Mouse (Mus musculus): ENCODE measurements around the gene Xiap. TPM values are rescaled to one million over a fixed set of nuclear protein-coding genes. Genes with fewer than 3 reads are reported as not detected.
A peak's percentile ranks its signal among the peaks of the same experiment; 100 is the strongest.
"Not testable (repeated sequence)": the region's sequence is repeated elsewhere in the genome, so short reads cannot be mapped to it uniquely, and the experiment has no call there.

Xiap gene
- polyA plus RNA-seq (2015; fragmentation: Nextera tagmentation; extraction: Ambion mirVana): 12.0 TPM in 2 replicates

DNA sequence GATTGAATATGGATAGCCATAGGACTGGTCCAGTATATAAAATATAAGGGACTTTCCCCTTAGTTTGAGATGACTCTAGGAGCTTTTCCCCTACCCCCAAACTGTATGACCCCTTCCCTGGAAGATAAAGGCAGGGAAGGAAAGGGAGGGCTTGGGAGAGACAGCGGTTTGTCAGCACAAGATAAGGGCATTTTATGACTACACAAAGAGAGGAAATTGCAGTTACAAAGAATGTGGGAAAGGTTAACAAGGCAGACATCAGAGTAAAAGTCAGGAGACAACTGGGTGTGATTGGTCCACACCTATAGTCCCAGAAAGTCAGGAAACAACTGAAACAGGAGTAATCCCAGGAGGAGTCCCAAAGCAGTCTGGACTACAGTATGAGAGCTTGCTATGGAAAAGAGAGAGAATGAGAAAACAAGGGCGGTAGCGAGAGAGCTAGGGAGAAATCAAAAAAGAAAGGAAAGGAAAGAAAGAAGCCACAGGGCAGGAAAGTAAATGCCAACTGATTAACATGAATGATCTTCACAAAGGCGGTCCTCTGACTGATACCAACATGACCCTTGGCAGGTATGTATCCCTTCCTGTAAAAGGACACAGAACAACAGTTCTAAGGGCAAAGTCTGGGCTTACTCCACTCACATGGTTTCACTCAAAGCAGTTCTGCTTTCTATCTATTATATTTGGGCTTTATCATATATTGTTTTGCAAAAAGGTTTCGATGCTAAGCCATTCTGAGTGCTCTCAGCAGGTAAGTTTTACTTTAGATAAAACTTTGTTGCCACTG, at the start of gene Xiap:
Gene Xiap, plus strand, starts transcription at position 398 of the 787 bp plus-strand sequence.
- 84% methylated on average over 5 of the region's 5 CpGs for WGBS

DNA sequence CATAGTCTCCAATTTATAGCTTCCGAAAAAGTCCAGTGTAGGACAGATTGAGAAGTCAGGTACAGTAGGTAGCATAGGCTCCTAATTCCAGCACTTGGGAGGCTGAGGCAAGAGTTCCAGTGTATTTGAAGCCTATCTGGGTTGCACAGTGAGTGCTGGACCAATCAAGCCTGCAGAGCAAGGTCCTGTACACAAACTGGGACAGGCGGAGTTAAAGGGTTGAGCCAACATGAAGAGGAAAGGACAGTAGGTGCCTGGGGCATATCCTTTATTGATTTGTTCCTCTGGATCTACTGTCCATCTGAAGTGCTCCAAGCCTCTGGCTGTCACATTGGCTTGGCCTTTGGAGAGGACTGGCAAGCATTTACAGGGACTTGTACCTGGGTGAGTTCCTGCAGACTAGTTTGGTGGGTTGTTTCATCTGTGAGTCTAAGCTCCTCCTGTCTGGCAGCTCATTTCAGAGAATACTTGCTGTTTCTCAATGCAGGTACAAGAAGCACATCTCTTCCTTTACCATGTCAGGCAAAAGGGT, 46.7 kb upstream of the Xiap start:
- Histone ChIP-seq H3K27me3 (no peaks in the 10 kb centered on the region), H3K4me2 (no peak overlapping the region), H3K4me3 (no peak overlapping the region), H3K36me3 (ENCODE audit: poor library complexity, severe bottlenecking) (no peaks in the 10 kb centered on the region), H3K4me1 (no peaks in the 10 kb centered on the region), H3K9me3 (replicated peaks) (no peaks in the 10 kb centered on the region), H3K9ac (no peak overlapping the region), H3K27ac (no peak overlapping the region)
- 85% methylated on average over 2 of the region's 2 CpGs for WGBS
- ATAC-seq: no peak

More for the DNA sequence above, at the start of gene Xiap:
- Histone ChIP-seq H3K4me1 (no peaks in the 10 kb centered on the region), H3K9ac (no peak within 1 kb of the TSS), H3K27me3 (no peaks in the 10 kb centered on the region), H3K4me2 (no peak within 1 kb of the TSS), H3K27ac (no peak within 1 kb of the TSS), H3K36me3 (ENCODE audit: poor library complexity, severe bottlenecking) (no peaks in the 10 kb centered on the region), H3K9me3 (replicated peaks) (no peaks in the 10 kb centered on the region), H3K4me3 (no peak within 1 kb of the TSS)
- ATAC-seq: no peak

DNA sequence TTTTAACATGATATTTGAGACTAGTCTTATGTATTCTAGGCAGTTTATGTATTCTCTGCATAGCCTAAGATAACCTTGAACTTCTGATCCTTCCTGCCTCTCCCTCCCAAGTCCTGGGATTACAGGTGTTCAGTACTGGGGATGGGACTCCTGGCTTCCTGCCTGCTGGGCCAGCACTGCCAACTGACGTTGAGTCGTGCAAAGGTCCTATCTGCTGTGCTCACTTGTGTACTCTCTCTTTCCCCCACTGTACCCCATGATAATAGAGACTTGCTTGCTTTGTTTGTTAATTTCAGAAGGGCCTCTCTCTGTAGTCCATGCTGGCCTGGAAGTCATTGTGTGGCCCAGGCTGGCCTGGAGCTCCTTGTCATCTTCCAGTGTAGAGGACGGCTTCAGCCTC, 45.7 kb upstream of the Xiap start:
- Histone ChIP-seq H3K9ac (no peak overlapping the region), H3K27me3 (no peaks in the 10 kb centered on the region), H3K9me3 (replicated peaks) (no peaks in the 10 kb centered on the region), H3K4me3 (no peak overlapping the region), H3K4me1 (no peaks in the 10 kb centered on the region), H3K36me3 (ENCODE audit: poor library complexity, severe bottlenecking) (no peaks in the 10 kb centered on the region), H3K4me2 (no peak overlapping the region), H3K27ac (no peak overlapping the region)
- ATAC-seq: no peak
- WGBS: 65% methylated on average over 3 of the region's 3 CpGs

DNA sequence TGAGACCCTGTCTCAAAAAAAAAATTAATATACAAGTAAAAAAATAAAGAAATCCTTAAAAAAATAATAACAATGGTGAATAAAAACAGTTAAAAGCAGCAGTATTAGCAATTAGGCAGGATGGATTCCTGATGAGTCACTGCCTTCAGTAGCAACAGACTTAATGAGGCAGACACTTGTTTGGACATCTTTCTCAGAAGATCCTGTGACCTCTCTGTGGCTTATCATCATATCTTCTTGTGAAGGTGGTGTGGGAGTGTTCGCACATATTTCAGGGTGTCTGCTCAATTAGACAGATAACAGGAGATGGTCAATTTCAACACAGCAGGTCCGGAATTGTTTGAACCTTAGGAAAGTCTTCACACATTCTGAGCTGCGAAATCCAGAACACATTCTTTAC, 45.0 kb upstream of the Xiap start:
- H3K36me3 ChIP-seq (ENCODE audit: poor library complexity, severe bottlenecking): no peaks in the 10 kb centered on the region
- 89% methylated on average over 3 of the region's 3 CpGs for WGBS
- ATAC-seq: no peak
- no peak overlapping the region for H3K9ac ChIP-seq
- no peak overlapping the region for H3K27ac ChIP-seq
- H3K9me3 ChIP-seq (replicated peaks): no peaks in the 10 kb centered on the region
- no peak overlapping the region for H3K4me2 ChIP-seq
- no peaks in the 10 kb centered on the region for H3K27me3 ChIP-seq
- H3K4me3 ChIP-seq: no peak overlapping the region
- H3K4me1 ChIP-seq: no peaks in the 10 kb centered on the region

DNA sequence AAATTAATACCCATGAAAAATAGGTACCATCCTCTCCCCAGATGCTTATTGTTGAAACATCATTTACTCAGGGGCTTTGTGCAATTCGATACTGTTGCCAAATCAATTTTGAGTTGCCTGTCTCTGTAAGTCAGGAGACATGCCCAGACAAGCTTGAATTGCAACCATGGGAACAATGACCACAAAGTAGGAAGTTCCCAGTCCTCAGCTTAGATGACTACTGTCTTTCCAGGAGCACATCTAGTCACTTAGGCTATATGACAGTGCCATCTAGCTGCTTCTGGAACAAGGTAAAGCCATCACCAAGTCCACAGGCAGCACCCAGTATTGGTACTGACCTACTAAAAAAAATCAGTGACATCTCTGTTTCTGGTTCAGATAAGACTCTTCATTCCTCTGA, 41.4 kb upstream of the Xiap start:
- 81% methylated on average over 1 of the region's 1 CpGs for WGBS
- Histone ChIP-seq H3K4me3 (no peak overlapping the region), H3K27me3 (no peaks in the 10 kb centered on the region), H3K4me1 (no peaks in the 10 kb centered on the region), H3K4me2 (no peak overlapping the region), H3K9ac (no peak overlapping the region), H3K27ac (no peak overlapping the region), H3K9me3 (replicated peaks) (no peaks in the 10 kb centered on the region), H3K36me3 (ENCODE audit: poor library complexity, severe bottlenecking) (no peaks in the 10 kb centered on the region)
- ATAC-seq: no peak

- H3K9ac ChIP-seq: no peak overlapping the region
- no peak for ATAC-seq
- no peaks in the 10 kb centered on the region for H3K36me3 ChIP-seq (ENCODE audit: poor library complexity, severe bottlenecking)
- H3K27ac ChIP-seq: no peak overlapping the region
- no peaks in the 10 kb centered on the region for H3K4me1 ChIP-seq
- no peaks in the 10 kb centered on the region for H3K9me3 ChIP-seq (replicated peaks)
- no peak overlapping the region for H3K4me3 ChIP-seq
- no peak overlapping the region for H3K4me2 ChIP-seq
- no peaks in the 10 kb centered on the region for H3K27me3 ChIP-seq
- 82% methylated on average over 2 of the region's 2 CpGs for WGBS
Measured at GRCm38 (mm10) chrX:42019441-42019840, 40.0 kb upstream of the Xiap start.

GRCm38 (mm10) chrX:42025802-42026440, 33.6 kb upstream of the Xiap start:
- not testable (repeated sequence) for ATAC-seq, H3K27me3 ChIP-seq
- 89% methylated on average over 2 of the region's 3 CpGs for WGBS

GRCm38 (mm10) chrX:42026981-42027380, 32.5 kb upstream of the Xiap start:
- not testable (repeated sequence) for H3K9me3 ChIP-seq (replicated peaks); ATAC-seq; H3K36me3 ChIP-seq (ENCODE audit: poor library complexity, severe bottlenecking); H3K4me3 ChIP-seq; H3K4me2 ChIP-seq; H3K4me1 ChIP-seq; H3K27ac ChIP-seq; H3K27me3 ChIP-seq; H3K9ac ChIP-seq
- 71% methylated on average over 2 of the region's 2 CpGs for WGBS

More at GRCm38 (mm10) chrX:42025802-42026440, 33.6 kb upstream of the Xiap start:
- not testable (repeated sequence) for H3K9ac ChIP-seq; H3K4me1 ChIP-seq; H3K4me3 ChIP-seq; H3K4me2 ChIP-seq; H3K27ac ChIP-seq; H3K36me3 ChIP-seq (ENCODE audit: poor library complexity, severe bottlenecking); H3K9me3 ChIP-seq (replicated peaks)

DNA sequence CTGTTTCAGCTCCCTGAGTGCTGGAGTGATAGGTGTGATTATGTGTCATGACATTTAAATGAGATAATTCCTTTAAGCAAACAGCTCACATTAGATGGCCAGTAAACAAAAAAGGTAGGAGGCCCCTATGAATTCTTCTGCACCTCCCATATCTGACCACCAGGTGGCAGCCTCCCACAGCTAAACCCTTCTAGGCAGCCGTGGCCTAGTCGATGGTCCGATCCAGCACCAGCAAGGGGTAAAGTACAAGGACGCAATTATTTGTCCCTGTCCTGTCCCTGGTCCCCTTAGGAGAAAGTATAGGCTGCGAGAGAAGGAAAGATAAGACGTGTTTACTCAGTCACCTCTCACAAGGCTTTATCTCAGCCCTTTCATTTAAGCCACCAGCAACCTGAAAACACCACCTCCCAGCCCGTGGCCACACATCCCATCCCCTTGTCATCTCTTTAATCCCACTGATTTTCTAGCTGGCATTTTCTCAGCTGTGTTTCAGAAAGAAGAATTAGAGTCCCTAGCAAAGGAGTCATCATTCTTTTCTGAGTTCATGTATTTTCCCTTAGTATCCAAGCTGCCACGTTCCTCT, 26.3 kb upstream of the Xiap start:
- 24% methylated on average over 8 of the region's 8 CpGs for WGBS
- Histone ChIP-seq H3K27me3 (no peaks in the 10 kb centered on the region), H3K4me3 (no peak overlapping the region), H3K36me3 (ENCODE audit: poor library complexity, severe bottlenecking) (no peaks in the 10 kb centered on the region), H3K9me3 (replicated peaks) (no peaks in the 10 kb centered on the region), H3K4me1 (no peaks in the 10 kb centered on the region), H3K9ac (no peak overlapping the region), H3K4me2 (0 out of 2 replicates have a peak overlapping the region, but pooled peaks have one; percentile 17), H3K27ac (no peak overlapping the region)
- peak; percentile 81; the same call in 1 of the 2 replicates for ATAC-seq

GRCm38 (mm10) chrX:42033911-42034310, 25.6 kb upstream of the Xiap start:
- no peak overlapping the region for H3K4me2 ChIP-seq
- no peak overlapping the region for H3K27ac ChIP-seq
- no peaks in the 10 kb centered on the region for H3K27me3 ChIP-seq
- ATAC-seq: no peak
- H3K9me3 ChIP-seq (replicated peaks): no peaks in the 10 kb centered on the region
- no peak overlapping the region for H3K9ac ChIP-seq
- no peak overlapping the region for H3K4me3 ChIP-seq
- no peaks in the 10 kb centered on the region for H3K4me1 ChIP-seq
- WGBS: 60% methylated on average over 7 of the region's 7 CpGs
- H3K36me3 ChIP-seq (ENCODE audit: poor library complexity, severe bottlenecking): no peaks in the 10 kb centered on the region

DNA sequence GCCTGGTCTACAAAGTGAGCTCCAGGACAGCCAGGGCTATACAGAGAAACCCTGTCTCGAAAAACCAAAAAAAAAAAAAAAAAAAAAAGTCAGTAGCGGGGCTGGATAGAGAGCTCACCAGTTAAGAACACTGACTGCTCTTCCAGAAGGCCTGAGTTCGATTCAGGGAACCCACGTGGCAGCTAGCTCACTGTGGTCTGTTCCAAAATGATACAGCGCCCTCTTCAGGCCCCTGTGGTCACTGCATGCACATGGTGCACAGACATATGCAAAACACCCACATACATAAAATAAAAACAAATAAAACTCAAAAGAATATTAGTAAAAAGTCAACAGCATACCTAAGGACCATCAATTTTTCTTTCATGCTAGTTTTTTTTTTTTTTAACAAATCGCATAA, 20.0 kb upstream of the Xiap start:
- Histone ChIP-seq H3K27ac (no peak overlapping the region), H3K4me1 (no peaks in the 10 kb centered on the region), H3K27me3 (no peaks in the 10 kb centered on the region), H3K9ac (no peak overlapping the region), H3K9me3 (replicated peaks) (no peaks in the 10 kb centered on the region), H3K4me3 (no peak overlapping the region), H3K4me2 (no peak overlapping the region), H3K36me3 (ENCODE audit: poor library complexity, severe bottlenecking) (no peaks in the 10 kb centered on the region)
- ATAC-seq: no peak
- WGBS: 87% methylated on average over 5 of the region's 6 CpGs

- no peaks in the 10 kb centered on the region for H3K27me3 ChIP-seq
Measured at GRCm38 (mm10) chrX:42044935-42045334, 14.5 kb upstream of the Xiap start.

More at GRCm38 (mm10) chrX:42044935-42045334, 14.5 kb upstream of the Xiap start:
- H3K36me3 ChIP-seq (ENCODE audit: poor library complexity, severe bottlenecking): no peaks in the 10 kb centered on the region
- no peaks in the 10 kb centered on the region for H3K9me3 ChIP-seq (replicated peaks)
- ATAC-seq: no peak
- H3K4me3 ChIP-seq: no peak overlapping the region
- H3K4me2 ChIP-seq: no peak overlapping the region
- H3K27ac ChIP-seq: no peak overlapping the region
- H3K4me1 ChIP-seq: no peaks in the 10 kb centered on the region
- no peak overlapping the region for H3K9ac ChIP-seq
- 83% methylated on average over 7 of the region's 7 CpGs for WGBS
